Mouse (Mus musculus) small intestine, adult 2 months (tissue): Measurements from ENCODE around the gene Mrpl37. TPM values are rescaled to one million over a fixed set of nuclear protein-coding genes. Genes with fewer than 3 reads are reported as not detected.
A peak's percentile ranks its signal among the peaks of the same experiment; 100 is the strongest.

Source experiments
- H3K27ac ChIP-seq: fragments of 200-500 bp; 2 replicates; pipeline ENCODE4 v1.5.1; 2012; ENCODE audit warnings: low read depth, low read length, control low read depth, inconsistent platforms; ENCODE audit not compliant: insufficient read depth
- H3K27me3 ChIP-seq: fragments of 200-500 bp; 2 replicates; pipeline ENCODE4 v1.6.1; 2012; ENCODE audit warnings: mild to moderate bottlenecking, moderate library complexity, low read length, inconsistent platforms; ENCODE audit not compliant: control insufficient read depth, insufficient read depth
- H3K36me3 ChIP-seq: fragments of 200-500 bp; 2 replicates; pipeline ENCODE4 v1.6.1; 2012; ENCODE audit warnings: mild to moderate bottlenecking, low read length, control low read depth, inconsistent platforms; ENCODE audit not compliant: control insufficient read depth, insufficient read depth
- H3K4me1 ChIP-seq: fragments of 200-500 bp; 2 replicates; pipeline ENCODE4 v1.6.1; 2012; ENCODE audit warnings: low read length, inconsistent platforms, mixed read lengths; ENCODE audit not compliant: control insufficient read depth, insufficient read depth, insufficient read length
- H3K4me3 ChIP-seq: fragments of 200-500 bp; 2 replicates; pipeline ENCODE4 v1.5.1; 2012; ENCODE audit warnings: low read depth, mild to moderate bottlenecking, control low read depth, inconsistent platforms, low read length, moderate library complexity
- CTCF ChIP-seq: fragments of 200-500 bp; IDR thresholded peaks from 2 replicates; pipeline ENCODE4 v1.5.1; 2012; ENCODE audit warnings: low read depth, mild to moderate bottlenecking, control low read depth, inconsistent platforms, low read length, moderate library complexity, mixed read lengths; ENCODE audit not compliant: insufficient replicate concordance, insufficient read length; ENCODE audit errors: extremely low read depth
- POLR2A ChIP-seq: fragments of 200-500 bp; IDR thresholded peaks from 2 replicates; pipeline ENCODE4 v1.6.1; 2012; ENCODE audit warnings: low read depth, mild to moderate bottlenecking, control low read depth, inconsistent platforms, low read length, moderate library complexity
- WGBS: fragments of 180-500 bp; shearing (Covaris S2); methylation state at CpG from one replicate; pipeline ENCODE4 v1.1.7; 2018; 5-methylcytosine and 5-hydroxymethylcytosine counted together
- polyA plus RNA-seq: library from polyadenylated mRNA; depleted of rRNA; stranded (reverse); fragments of >200 nt; gene quantifications from 2 replicates; pipeline ENCODE4 v1.2.3, GENCODE M21; 2012

Mrpl37 gene
- polyA plus RNA-seq, 1 experiment, result 36.5 TPM

GRCm38 (mm10) chr4:107020287-107021000 is 46.2 kb downstream of the Mrpl37 start:
- TF ChIP-seq CTCF (no peak), POLR2A (no peak)
- H3K4me1 ChIP-seq, result peaks cover 35% of the 10 kb centered on the region
- H3K4me3 ChIP-seq, result no peak overlapping the region
- H3K27ac ChIP-seq, result no peak overlapping the region
- H3K27me3 ChIP-seq, result no peaks in the 10 kb centered on the region
- 63% methylated on average over 5 of the region's 5 CpGs for WGBS
- no peaks in the 10 kb centered on the region for H3K36me3 ChIP-seq

GRCm38 (mm10) chr4:107019027-107019426 is 47.6 kb downstream of the Mrpl37 start:
- peaks cover 28% of the 10 kb centered on the region for H3K4me1 ChIP-seq

GRCm38 (mm10) chr4:107018521-107018920 is 48.1 kb downstream of the Mrpl37 start:
- TF ChIP-seq POLR2A (no peak), CTCF (no peak)
- no peak overlapping the region for H3K27ac ChIP-seq

More at GRCm38 (mm10) chr4:107019027-107019426, 47.6 kb downstream of the Mrpl37 start:
- TF ChIP-seq CTCF (no peak), POLR2A (no peak)
- Histone ChIP-seq H3K27ac (no peak overlapping the region), H3K36me3 (no peaks in the 10 kb centered on the region), H3K4me3 (no peak overlapping the region), H3K27me3 (no peaks in the 10 kb centered on the region)
- WGBS, result 41% methylated on average over 7 of the region's 7 CpGs

GRCm38 (mm10) chr4:107017257-107017656 is 49.4 kb downstream of the Mrpl37 start:
- Histone ChIP-seq H3K4me3 (no peak overlapping the region), H3K27me3 (no peaks in the 10 kb centered on the region), H3K4me1 (peaks cover 38% of the 10 kb centered on the region), H3K36me3 (no peaks in the 10 kb centered on the region), H3K27ac (no peak overlapping the region)
- TF ChIP-seq POLR2A, result no peak

More at GRCm38 (mm10) chr4:107018521-107018920, 48.1 kb downstream of the Mrpl37 start:
- WGBS, result 29% methylated on average over 3 of the region's 3 CpGs
- no peaks in the 10 kb centered on the region for H3K27me3 ChIP-seq
- H3K4me3 ChIP-seq, result no peak overlapping the region
- peaks cover 33% of the 10 kb centered on the region for H3K4me1 ChIP-seq
- H3K36me3 ChIP-seq, result no peaks in the 10 kb centered on the region

GRCm38 (mm10) chr4:107015971-107016511 is 50.6 kb downstream of the Mrpl37 start:
- no peaks in the 10 kb centered on the region for H3K27me3 ChIP-seq
- no peaks in the 10 kb centered on the region for H3K36me3 ChIP-seq
- H3K4me1 ChIP-seq, result peaks cover 34% of the 10 kb centered on the region
- H3K27ac ChIP-seq, result peak overlapping the region; percentile 6; the same call in 1 of the 2 replicates
- WGBS, result 85% methylated on average over 13 of the region's 13 CpGs
- no peak overlapping the region for H3K4me3 ChIP-seq
- TF ChIP-seq CTCF, result no peak
- TF ChIP-seq POLR2A, result no peak

DNA sequence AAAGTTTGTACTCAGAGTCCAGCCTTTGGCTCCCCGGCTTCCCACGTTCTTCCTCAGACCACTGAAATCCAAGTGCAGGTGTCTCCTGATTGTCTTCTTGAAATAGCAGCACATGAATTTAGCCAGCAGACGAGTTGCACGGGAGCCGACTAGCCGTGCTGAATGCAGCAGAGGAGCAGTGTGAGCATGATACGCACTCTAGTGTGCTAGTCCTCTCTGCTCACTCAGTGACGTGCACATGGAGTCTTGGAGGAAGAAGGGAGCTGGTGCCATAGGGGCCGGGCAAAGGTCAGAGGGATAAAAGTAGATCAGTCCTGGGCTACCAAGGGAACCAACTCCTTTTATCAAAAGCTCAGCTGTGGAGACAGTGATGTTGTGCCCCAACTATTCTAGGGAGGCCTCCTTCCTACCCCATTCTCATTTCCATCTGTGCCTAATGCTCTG is 52.8 kb downstream of the Mrpl37 start:
- H3K27ac ChIP-seq, result no peak overlapping the region
- peaks cover 15% of the 10 kb centered on the region for H3K4me1 ChIP-seq

GRCm38 (mm10) chr4:107013119-107013816 is 53.4 kb downstream of the Mrpl37 start:
- no peak overlapping the region for H3K27ac ChIP-seq
- WGBS, result 52% methylated on average over 6 of the region's 6 CpGs

More for the DNA sequence above, 52.8 kb downstream of the Mrpl37 start:
- Histone ChIP-seq H3K36me3 (no peaks in the 10 kb centered on the region), H3K27me3 (no peaks in the 10 kb centered on the region), H3K4me3 (no peak overlapping the region)
- TF ChIP-seq CTCF (no peak), POLR2A (no peak)
- WGBS, result 30% methylated on average over 9 of the region's 9 CpGs

More at GRCm38 (mm10) chr4:107013119-107013816, 53.4 kb downstream of the Mrpl37 start:
- Histone ChIP-seq H3K27me3 (no peaks in the 10 kb centered on the region), H3K4me1 (peaks cover 12% of the 10 kb centered on the region), H3K36me3 (no peaks in the 10 kb centered on the region), H3K4me3 (no peak overlapping the region)
- TF ChIP-seq POLR2A (no peak), CTCF (no peak)
